8 mouse cellular contexts compared by ENCODE assay signal in the genomic region with DNA sequence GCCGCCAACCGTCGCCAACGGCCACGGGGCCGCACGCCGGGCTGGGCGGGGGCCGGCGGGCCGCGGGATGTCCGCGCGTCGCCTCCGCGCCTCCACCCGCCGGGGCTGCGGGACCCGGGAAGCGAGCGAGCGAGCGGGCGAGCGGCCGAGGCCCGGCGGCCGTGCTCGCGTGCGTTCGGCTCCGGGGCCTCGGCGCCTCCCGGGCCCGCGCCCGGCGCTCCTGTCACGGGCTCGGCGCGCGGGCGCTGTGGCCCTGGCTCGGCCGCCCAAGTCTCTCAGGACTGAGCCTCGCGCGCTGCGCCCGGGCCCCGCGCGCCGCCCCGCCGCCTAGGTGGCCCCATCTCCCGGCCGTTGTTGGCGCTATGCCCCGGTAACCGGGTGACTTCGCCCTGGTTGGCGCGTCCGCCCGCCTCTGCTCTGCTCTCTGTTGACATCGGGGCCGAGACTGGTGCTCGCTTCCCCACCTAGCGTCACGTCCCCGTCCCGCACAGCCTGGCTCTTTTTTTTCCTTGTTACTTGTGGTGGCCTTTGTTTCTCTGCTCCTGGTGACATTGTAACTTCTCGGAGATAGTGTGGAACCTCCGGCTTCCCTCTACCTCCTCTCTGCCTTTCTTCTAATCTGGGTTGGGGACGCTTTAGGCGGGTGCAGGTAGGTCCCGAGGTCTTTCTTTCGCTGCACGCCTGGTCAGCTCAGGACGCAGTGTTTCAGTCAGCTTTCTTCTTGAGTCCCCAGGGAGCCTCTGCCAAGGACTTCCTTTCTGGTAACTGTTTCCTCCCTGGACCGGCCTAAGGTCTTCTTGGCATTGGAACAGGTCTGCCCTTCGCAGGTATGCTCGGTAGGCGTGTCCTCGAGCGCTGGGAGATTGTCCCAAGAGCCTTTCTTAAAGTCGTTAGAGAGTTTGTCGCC. TPM values are rescaled to one million over a fixed set of nuclear protein-coding genes. Genes with fewer than 3 reads are reported as not detected.
A peak's percentile ranks its signal among the peaks of the same experiment; 100 is the strongest.
DNase-seq lines count a peak whose midpoint lies in the region; ATAC-seq and TF ChIP-seq lines count a peak whose summit lies in the region.

No protein-coding gene starts in this region.

- no peak for TF ChIP-seq CTCF in cerebellum, adult 2 months (IDR thresholded peaks at IDR 0.05; ENCODE audit: borderline replicate concordance, insufficient read depth, low read depth, low read length)
- peak; percentile 17; the same call in 1 of the 2 replicates for TF ChIP-seq CTCF in left cerebral cortex, adult 2 months (IDR thresholded peaks at IDR 0.05)

- intact Hi-C loops in left cerebral cortex, adult 2 months (cut with DNase I): loop anchor here (2.0 kb wide), 1 partner anchor 426 kb away; a partner anchor contains a TSS

- H3K27ac ChIP-seq in cerebellum, adult 2 months (ENCODE audit: insufficient read depth, low read length): peak overlapping the region; percentile 6; the same call in 1 of the 2 replicates
- peak overlapping the region; percentile 95 for H3K27ac ChIP-seq in hindbrain, embryonic 14.5 days
- peak overlapping the region; percentile 97 for H3K27ac ChIP-seq in left cerebral cortex, adult 2 months
- H3K27ac ChIP-seq in macrophage: peak overlapping the region; percentile 59

- no peaks in the 10 kb centered on the region for H3K27me3 ChIP-seq in cerebellum, adult 2 months (ENCODE audit: control insufficient read depth, insufficient read depth, low read length)
- no peaks in the 10 kb centered on the region for H3K27me3 ChIP-seq in hindbrain, embryonic 14.5 days (ENCODE audit: control insufficient read depth, insufficient read depth, low read length)

- H3K4me2 ChIP-seq in hindbrain, embryonic 14.5 days (replicated peaks): peak overlapping the region; percentile 97

- no peak for TF ChIP-seq POLR2A in cerebellum, adult 2 months (IDR thresholded peaks at IDR 0.05; ENCODE audit: borderline replicate concordance, insufficient read depth, low read length)

- peak; percentile 15; the same call in 1 of the 2 replicates for ATAC-seq in hindbrain, embryonic 14.5 days (ENCODE audit: low FRiP score)
- no peak for ATAC-seq in megakaryocyte progenitor cell, adult 5-6 weeks (replicated peaks; ENCODE audit: poor library complexity)

- peak; percentile 67 for DNase-seq in NIH3T3 (ENCODE audit: low read depth)
- peak; percentile 75 for DNase-seq in cerebellum, adult 2 months
- DNase-seq in frontal cortex, postnatal 10 days (ENCODE audit: low spot score in 2 of 2): peak; percentile 65 to 69
- peak; percentile 42 for DNase-seq in hindbrain, embryonic 14.5 days (ENCODE audit: low spot score)
- peak; percentile 40 to 62 for DNase-seq in left cerebral cortex, adult 2 months (ENCODE audit: extremely low spot score in 1 of 2, low spot score in 2 of 2)
- DNase-seq in spleen, adult 18-20 months: peak; percentile 44 to 49

- peak overlapping the region; percentile 72 for H3K4me3 ChIP-seq in cerebellum, adult 2 months (replicated peaks; ENCODE audit: insufficient read depth, low read depth, low read length)
- H3K4me3 ChIP-seq in hindbrain, embryonic 14.5 days (replicated peaks; ENCODE audit: low read length): peak overlapping the region; percentile 92
- H3K4me3 ChIP-seq in left cerebral cortex, adult 2 months: peak overlapping the region; percentile 89
- H3K4me3 ChIP-seq in macrophage (ENCODE audit: inconsistent target): peak overlapping the region; percentile 70

- H3K4me1 ChIP-seq in cerebellum, adult 2 months (ENCODE audit: control insufficient read depth, insufficient read depth, low read length): peaks cover 15% of the 10 kb centered on the region
- H3K4me1 ChIP-seq in hindbrain, embryonic 14.5 days (replicated peaks; ENCODE audit: control insufficient read depth, insufficient read depth, low read length): peaks cover 29% of the 10 kb centered on the region

- peak overlapping the region; percentile 95 for H3K9ac ChIP-seq in hindbrain, embryonic 14.5 days

- peaks cover 13% of the 10 kb centered on the region for H3K36me3 ChIP-seq in hindbrain, embryonic 14.5 days (replicated peaks; ENCODE audit: control insufficient read depth, insufficient read depth)
- no peaks in the 10 kb centered on the region; the same call in 1 of the 2 replicates for H3K36me3 ChIP-seq in macrophage (ENCODE audit: inconsistent target)

- no peaks in the 10 kb centered on the region for H3K9me3 ChIP-seq in hindbrain, embryonic 14.5 days (ENCODE audit: control insufficient read depth, low read length)

- WGBS in cerebellum, adult 2 months: under 1% methylated on average over 95 of the region's 97 CpGs
- WGBS in hindbrain, embryonic 14.5 days: under 1% methylated on average over 79 of the region's 97 CpGs
- WGBS in macrophage (ENCODE audit: missing documents): under 1% methylated on average over 91 of the region's 97 CpGs

- H3K79me2 ChIP-seq in macrophage (ENCODE audit: inconsistent target): peaks cover 51% of the 10 kb centered on the region

RNA-seq across cellular contexts. Expression of a gene that starts 1.5 kb away (rescaled TPM):
- polyA plus RNA-seq in cerebellum, adult 2 months (2012; rRNA removed): 64.3 and 67.1 TPM in 2 replicates
- polyA plus RNA-seq in hindbrain, embryonic 14.5 days (2014; fragmentation: Nextera tagmentation; extraction: Ambion mirVana): 37.8 and 50.5 TPM in 2 replicates
- 10 to 100 TPM; 31.4 to 62.5 TPM for total RNA-seq in left cerebral cortex, adult 2 months (2021)
- 100 to 1,000 TPM in 2 of 26 experiments, 10 to 100 TPM in 24; 33.6 to 125 (median 58.2) TPM for total RNA-seq in macrophage (2018; cell fraction: chromatin; rRNA removed)
- 10 to 100 TPM in 6 of 26 experiments, 1 to 10 TPM in 20; 3.1 to 11.4 (median 8.8) TPM for total RNA-seq in macrophage (2018; cell fraction: cytosol; rRNA removed)
- total RNA-seq in macrophage (2018; cell fraction: nucleus; rRNA removed): 10 to 100 TPM; 12.9 to 53.8 (median 26.5) TPM
- polyA plus RNA-seq in macrophage (2018): 10.1 to 11.0 TPM (median 10.5 TPM) in 3 replicates
- total RNA-seq in megakaryocyte progenitor cell, adult 5-6 weeks (2015): 7.5 and 9.0 TPM in 2 replicates
- total RNA-seq in megakaryocyte progenitor cell, adult 5-6 weeks (2017): 21.8 and 41.2 TPM in 2 replicates

RNA-seq across cellular contexts. Expression of a gene that starts 6.3 kb away (rescaled TPM):
- polyA plus RNA-seq in cerebellum, adult 2 months (2012; rRNA removed): 0.44 and 0.59 TPM in 2 replicates
- not detected in 2 replicates for polyA plus RNA-seq in hindbrain, embryonic 14.5 days (2014; fragmentation: Nextera tagmentation; extraction: Ambion mirVana)
- total RNA-seq in left cerebral cortex, adult 2 months (2021): not detected
- not detected for total RNA-seq in macrophage (2018; cell fraction: chromatin; rRNA removed)
- total RNA-seq in macrophage (2018; cell fraction: cytosol; rRNA removed): not detected
- total RNA-seq in macrophage (2018; cell fraction: nucleus; rRNA removed): not detected
- not detected in 3 replicates for polyA plus RNA-seq in macrophage (2018)
- total RNA-seq in megakaryocyte progenitor cell, adult 5-6 weeks (2015): not detected in 2 replicates
- total RNA-seq in megakaryocyte progenitor cell, adult 5-6 weeks (2017): not detected in 2 replicates

RNA-seq across cellular contexts. Expression of a gene that starts 43.5 kb away (rescaled TPM):
- polyA plus RNA-seq in cerebellum, adult 2 months (2012; rRNA removed): 70.7 and 78.0 TPM in 2 replicates
- polyA plus RNA-seq in hindbrain, embryonic 14.5 days (2014; fragmentation: Nextera tagmentation; extraction: Ambion mirVana): 57.3 and 65.0 TPM in 2 replicates
- 10 to 100 TPM; 61.5 to 63.2 TPM for total RNA-seq in left cerebral cortex, adult 2 months (2021)
- total RNA-seq in macrophage (2018; cell fraction: chromatin; rRNA removed): 10 to 100 TPM in 1 of 26 experiments, 1 to 10 TPM in 16, under 1 TPM in 9; 0.33 to 13.6 (median 1.9) TPM
- total RNA-seq in macrophage (2018; cell fraction: cytosol; rRNA removed): 10 to 100 TPM in 7 of 26 experiments, 1 to 10 TPM in 19; 1.6 to 16.3 (median 5.1) TPM
- total RNA-seq in macrophage (2018; cell fraction: nucleus; rRNA removed): 10 to 100 TPM in 10 of 26 experiments, 1 to 10 TPM in 16; 1.1 to 18.7 (median 9.2) TPM
- 0.98 to 9.9 TPM (median 1.2 TPM) in 3 replicates for polyA plus RNA-seq in macrophage (2018)
- 46.4 and 57.5 TPM in 2 replicates for total RNA-seq in megakaryocyte progenitor cell, adult 5-6 weeks (2015)
- total RNA-seq in megakaryocyte progenitor cell, adult 5-6 weeks (2017): 25.8 and 31.7 TPM in 2 replicates

Comparison
In these comparisons a context has a peak if more than half of its experiments do, and no peak if none do; other contexts are left out.
1. H3K27ac ChIP-seq: peak in every context shown above with its lines; median percentile 97 in left cerebral cortex, adult 2 months; 95 in hindbrain, embryonic 14.5 days; 59 in macrophage; 6 in cerebellum, adult 2 months.